Mouse (Mus musculus): ENCODE data around the gene Auts2.

DNA sequence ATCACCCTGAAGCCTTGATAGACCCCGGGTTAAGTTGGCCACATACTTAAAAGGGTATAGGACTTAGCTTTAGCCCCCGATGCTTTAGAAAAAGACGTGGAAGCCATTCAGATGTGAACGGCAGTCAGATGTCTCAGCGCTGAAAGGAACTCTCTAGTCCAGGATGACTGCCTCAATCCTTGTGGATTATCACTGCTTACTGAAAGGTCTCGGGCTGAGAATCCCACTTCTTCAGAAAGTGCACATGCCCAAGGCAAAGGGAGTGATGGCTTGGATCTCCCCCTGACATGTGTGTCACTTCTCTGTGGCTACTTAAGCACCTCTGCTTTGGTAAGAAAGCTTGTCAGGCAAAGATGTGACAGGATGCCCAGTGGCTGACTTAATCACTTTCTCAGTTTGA is 450.4 kb downstream of the Auts2 start:
- no peak for TF ChIP-seq CTCF (IDR thresholded peaks at IDR 0.05; ENCODE audit: extremely low read depth, insufficient read length, insufficient replicate concordance, low read depth, low read length)
- no peak for TF ChIP-seq POLR2A (IDR thresholded peaks at IDR 0.05; ENCODE audit: low read depth, low read length)

All from small intestine, adult 2 months (tissue).